Mouse (Mus musculus) testis, adult 2 months (tissue): ENCODE measurements around the gene Gna13. TPM values are rescaled to one million over a fixed set of nuclear protein-coding genes. Genes with fewer than 3 reads are reported as not detected.

Experiments
- H3K27ac ChIP-seq: fragments of 200-500 bp; 2 replicates; pipeline ENCODE4 v1.5.1; 2012; ENCODE audit warnings: low read depth, low read length; ENCODE audit not compliant: control insufficient read depth, insufficient read depth
- H3K27me3 ChIP-seq: fragments of 200-500 bp; 2 replicates; pipeline ENCODE4 v1.6.1; 2012; ENCODE audit warnings: mild to moderate bottlenecking, low read length, moderate library complexity; ENCODE audit not compliant: control insufficient read depth, insufficient read depth
- H3K36me3 ChIP-seq: fragments of 200-500 bp; 2 replicates; pipeline ENCODE4 v1.6.1; 2012; ENCODE audit warnings: mild to moderate bottlenecking, low read length; ENCODE audit not compliant: control insufficient read depth, insufficient read depth
- H3K4me1 ChIP-seq: fragments of 200-500 bp; 2 replicates; pipeline ENCODE4 v1.6.1; 2012; ENCODE audit warnings: low read length; ENCODE audit not compliant: control insufficient read depth, insufficient read depth
- H3K4me3 ChIP-seq: fragments of 200-500 bp; 2 replicates; pipeline ENCODE4 v1.5.1; 2012; ENCODE audit warnings: low read depth, mild to moderate bottlenecking, low read length, moderate library complexity, mixed read lengths; ENCODE audit not compliant: control insufficient read depth
- CTCF ChIP-seq: fragments of 200-500 bp; IDR thresholded peaks from 2 replicates; pipeline ENCODE4 v1.5.1; 2012; ENCODE audit warnings: low read depth, mild to moderate bottlenecking, inconsistent platforms, low read length, moderate library complexity; ENCODE audit not compliant: control insufficient read depth, insufficient read depth, insufficient replicate concordance
- POLR2A ChIP-seq: fragments of 200-500 bp; IDR thresholded peaks from 2 replicates; pipeline ENCODE4 v1.6.1; 2012; ENCODE audit warnings: low read depth, mild to moderate bottlenecking, inconsistent platforms, low read length, moderate library complexity; ENCODE audit not compliant: control insufficient read depth
- polyA plus RNA-seq: library from polyadenylated mRNA; depleted of rRNA; stranded (reverse); fragments of >200 nt; gene quantifications from 2 replicates; pipeline ENCODE4 v1.2.3, GENCODE M21; 2012

Gna13 gene
- polyA plus RNA-seq, 1 experiment = 30.3 TPM

DNA sequence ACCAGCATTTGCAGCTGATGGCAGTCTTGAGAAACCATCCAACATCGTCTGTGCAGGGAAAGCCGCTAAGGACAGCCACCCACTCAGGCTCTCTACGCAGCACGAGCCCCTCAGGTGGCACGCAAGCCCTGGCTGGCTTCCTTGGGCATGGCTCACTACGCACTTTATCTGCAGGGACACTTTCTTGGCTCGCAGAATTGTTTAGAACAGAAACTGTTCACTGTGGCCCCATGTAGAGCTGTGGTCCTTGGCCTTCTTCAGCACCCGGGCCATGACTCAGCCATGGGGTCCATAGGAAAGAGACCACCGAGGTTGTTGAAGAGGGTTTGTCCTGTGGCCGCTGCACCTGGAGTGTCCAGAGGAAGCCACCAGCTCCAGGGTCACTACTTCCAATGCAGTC lies 34.7 kb upstream of the Gna13 start:
- Histone ChIP-seq H3K4me1 (peaks cover 11% of the 10 kb centered on the region), H3K4me3 (no peak overlapping the region), H3K27me3 (no peaks in the 10 kb centered on the region), H3K36me3 (no peaks in the 10 kb centered on the region), H3K27ac (no peak overlapping the region)
- no peak for TF ChIP-seq POLR2A
- TF ChIP-seq CTCF = no peak

DNA sequence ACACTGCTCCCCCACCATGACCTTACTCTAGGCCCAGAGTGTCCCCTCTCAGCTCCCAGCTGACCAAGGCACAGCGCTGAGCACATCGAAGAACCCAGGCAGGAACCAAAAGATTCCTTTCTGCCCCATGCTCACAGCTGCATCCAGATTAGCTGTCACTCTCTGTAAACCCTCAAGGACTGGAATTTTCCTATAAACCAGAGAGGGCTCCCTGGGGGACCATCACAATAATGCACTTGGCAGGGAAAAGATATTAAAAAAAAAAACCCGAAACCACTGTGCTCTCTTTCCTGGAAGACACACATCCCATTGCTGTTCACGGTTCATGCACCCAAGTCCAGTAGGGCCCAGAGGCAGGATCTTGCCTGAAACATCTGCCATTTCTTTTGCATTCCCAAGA lies 33.3 kb upstream of the Gna13 start:
- Histone ChIP-seq H3K27me3 (no peaks in the 10 kb centered on the region), H3K4me3 (no peak overlapping the region), H3K36me3 (no peaks in the 10 kb centered on the region), H3K27ac (no peak overlapping the region), H3K4me1 (peaks cover 7% of the 10 kb centered on the region)
- TF ChIP-seq POLR2A (no peak), CTCF (no peak)

DNA sequence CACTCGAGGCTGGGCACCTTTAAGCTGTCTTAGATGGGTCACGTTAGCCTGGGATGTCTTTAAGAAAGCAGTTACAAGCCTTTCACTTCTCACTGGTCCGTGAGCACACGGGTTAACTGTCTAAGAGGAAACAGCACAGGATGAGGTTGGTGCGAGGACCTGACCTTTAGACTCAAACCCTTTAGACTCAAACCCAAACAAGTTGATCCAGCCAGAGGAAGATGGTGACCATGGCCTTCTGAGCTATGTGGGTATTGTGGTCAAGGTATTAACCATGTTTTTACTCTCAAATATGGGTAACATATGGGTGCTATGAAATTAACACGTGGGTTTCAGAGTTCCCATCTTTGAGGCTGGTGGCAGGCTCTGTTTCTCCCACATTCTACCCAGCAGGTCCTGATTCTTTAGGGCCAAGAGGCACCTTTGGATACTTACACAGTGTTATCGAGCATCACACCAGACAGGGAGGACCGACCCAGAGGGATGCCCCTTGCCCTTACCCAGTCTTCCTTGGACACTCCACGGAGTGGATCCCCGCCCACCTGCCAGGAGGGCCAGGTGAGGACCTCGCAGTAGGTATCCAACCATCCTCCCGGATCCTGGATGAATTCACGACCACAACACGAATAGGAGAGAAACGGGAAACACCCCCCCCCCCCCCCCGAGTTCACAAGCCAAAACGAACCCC lies 31.8 kb upstream of the Gna13 start:
- peaks cover 7% of the 10 kb centered on the region for H3K4me1 ChIP-seq
- H3K27me3 ChIP-seq = no peaks in the 10 kb centered on the region
- no peak overlapping the region for H3K27ac ChIP-seq
- H3K36me3 ChIP-seq = no peaks in the 10 kb centered on the region
- TF ChIP-seq POLR2A (no peak), CTCF (no peak)
- no peak overlapping the region for H3K4me3 ChIP-seq

DNA sequence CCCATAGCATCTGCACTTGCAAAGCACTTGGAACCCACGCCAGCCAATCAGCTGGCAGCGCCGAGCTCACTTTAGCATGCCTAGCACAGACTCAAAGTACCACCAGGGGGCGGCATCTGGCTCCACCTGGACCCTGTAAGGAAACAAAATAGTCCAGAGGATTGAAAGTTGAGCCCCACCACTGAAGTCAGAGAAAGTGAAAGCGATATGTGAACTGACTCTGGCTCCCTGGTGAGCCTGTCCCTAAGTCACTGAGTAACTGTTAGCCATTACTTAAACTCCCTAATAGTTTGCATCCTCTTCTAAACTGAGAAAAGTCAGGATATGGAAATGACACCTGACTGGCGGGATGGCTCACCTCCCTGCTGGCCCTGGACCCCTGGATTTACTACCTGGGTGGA lies 31.2 kb upstream of the Gna13 start:
- no peaks in the 10 kb centered on the region for H3K27me3 ChIP-seq

DNA sequence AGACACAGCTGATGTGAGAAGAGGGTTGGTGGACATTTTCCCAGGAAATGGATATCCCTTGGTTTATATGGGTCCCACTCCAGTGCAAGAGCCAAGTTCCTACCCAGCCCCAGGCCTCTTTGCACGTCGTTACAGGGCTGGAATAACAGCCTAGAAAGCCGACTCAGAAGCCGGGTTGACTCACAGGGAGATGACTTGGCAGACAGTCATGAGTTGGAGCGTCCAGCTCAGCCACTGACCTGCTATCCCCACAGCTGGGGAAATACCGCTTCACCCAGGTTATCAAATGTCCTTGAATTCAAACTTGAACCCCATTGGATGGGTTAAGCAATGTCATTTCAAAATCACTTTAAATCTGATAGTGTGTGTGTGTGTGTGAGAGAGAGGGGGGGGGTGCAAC lies 29.9 kb upstream of the Gna13 start:
- Histone ChIP-seq H3K27me3 (no peaks in the 10 kb centered on the region), H3K36me3 (no peaks in the 10 kb centered on the region), H3K4me1 (peaks cover 7% of the 10 kb centered on the region), H3K27ac (no peak overlapping the region), H3K4me3 (no peak overlapping the region)
- TF ChIP-seq CTCF (no peak), POLR2A (no peak)

More for the DNA sequence above, 31.2 kb upstream of the Gna13 start:
- Histone ChIP-seq H3K27ac (no peak overlapping the region), H3K4me1 (peaks cover 7% of the 10 kb centered on the region), H3K36me3 (no peaks in the 10 kb centered on the region), H3K4me3 (peak overlapping the region; percentile 42; the same call in 1 of the 2 replicates)
- TF ChIP-seq POLR2A (no peak), CTCF (peak; percentile 74)

DNA sequence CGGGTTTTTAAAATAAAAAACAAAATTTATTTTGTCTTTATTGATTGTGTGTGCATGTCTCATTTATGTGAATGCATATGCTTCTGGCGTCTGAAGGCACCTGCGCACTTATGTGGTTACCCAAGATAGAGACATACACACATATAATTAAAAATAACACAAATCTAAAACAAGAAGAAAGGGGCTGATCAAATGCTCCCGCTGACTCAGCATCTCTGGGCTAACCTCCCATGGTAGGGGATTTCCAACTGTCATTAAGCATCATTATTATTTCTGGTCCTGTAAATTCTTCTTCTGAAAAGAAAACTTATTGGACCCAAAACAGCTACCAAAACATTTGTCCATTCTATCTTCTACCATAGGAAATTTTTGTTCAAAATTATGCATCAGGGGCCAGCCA lies 27.9 kb upstream of the Gna13 start:
- Histone ChIP-seq H3K27me3 (no peaks in the 10 kb centered on the region), H3K4me1 (peaks cover 7% of the 10 kb centered on the region), H3K4me3 (no peak overlapping the region), H3K27ac (no peak overlapping the region), H3K36me3 (no peaks in the 10 kb centered on the region)
- TF ChIP-seq POLR2A (no peak), CTCF (no peak)

DNA sequence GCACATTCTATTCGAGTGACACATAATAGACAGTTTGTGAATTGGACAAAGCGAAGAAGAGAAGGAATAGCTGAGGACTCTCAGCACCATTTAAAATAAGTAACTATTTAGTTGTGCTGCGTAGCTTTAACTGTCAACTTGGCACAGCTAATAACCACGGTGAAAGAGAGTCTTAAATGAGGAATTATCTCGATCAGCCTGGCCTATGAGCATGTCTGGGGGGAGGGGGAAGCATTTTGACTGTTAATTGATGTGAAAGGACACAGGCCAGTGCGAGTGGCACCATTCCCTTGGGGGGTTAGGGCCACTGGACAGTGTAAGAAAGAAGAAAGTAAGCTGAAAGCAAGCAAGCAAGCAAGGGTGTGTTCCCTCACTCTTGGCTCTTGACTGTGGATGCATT lies 26.7 kb upstream of the Gna13 start:
- no peak for TF ChIP-seq CTCF
- TF ChIP-seq POLR2A = no peak
- H3K27ac ChIP-seq = no peak overlapping the region
- no peaks in the 10 kb centered on the region for H3K27me3 ChIP-seq

More for the DNA sequence above, 26.7 kb upstream of the Gna13 start:
- no peaks in the 10 kb centered on the region for H3K36me3 ChIP-seq
- no peak overlapping the region for H3K4me3 ChIP-seq
- peaks cover 7% of the 10 kb centered on the region for H3K4me1 ChIP-seq
